Mouse (Mus musculus): Measurements from ENCODE around the gene 4930578C19Rik.
"Not testable (repeated sequence)": the region's sequence is repeated elsewhere in the genome, so short reads cannot be mapped to it uniquely, and the experiment has no call there.

DNA sequence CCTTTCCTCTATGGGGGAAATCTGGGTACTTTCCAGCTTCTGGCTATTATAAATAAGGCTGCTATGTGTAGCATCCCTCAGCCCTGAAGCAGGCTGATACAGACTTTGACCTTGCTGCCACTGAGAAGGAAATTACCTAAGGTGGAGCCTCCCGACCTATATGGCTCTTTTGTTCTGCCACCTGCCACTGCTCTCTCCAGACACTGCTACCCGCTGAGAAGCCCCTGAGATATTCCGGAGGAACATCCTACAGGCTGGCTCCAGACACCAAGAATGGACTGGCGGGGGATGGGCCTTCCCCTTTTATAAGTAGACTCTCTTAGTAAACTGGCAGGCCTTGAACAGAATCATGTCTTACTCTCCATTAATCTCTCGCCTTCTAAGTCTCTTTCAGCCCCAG lies 77.0 kb downstream of the 4930578C19Rik start:
- TF ChIP-seq CTCF (IDR thresholded peaks at IDR 0.05; ENCODE audit: low read depth, low read length); POLR2A (IDR thresholded peaks at IDR 0.05; ENCODE audit: extremely low read depth, insufficient read depth, low read length): not testable (repeated sequence)

All from liver, adult 2 months (tissue).